Mouse (Mus musculus): ENCODE data around the gene Phldb2. TPM values are rescaled to one million over a fixed set of nuclear protein-coding genes. Genes with fewer than 3 reads are reported as not detected.

The Phldb2 gene
- polyA plus RNA-seq, 1 experiment from 2014 or later, result 49.3 TPM

DNA sequence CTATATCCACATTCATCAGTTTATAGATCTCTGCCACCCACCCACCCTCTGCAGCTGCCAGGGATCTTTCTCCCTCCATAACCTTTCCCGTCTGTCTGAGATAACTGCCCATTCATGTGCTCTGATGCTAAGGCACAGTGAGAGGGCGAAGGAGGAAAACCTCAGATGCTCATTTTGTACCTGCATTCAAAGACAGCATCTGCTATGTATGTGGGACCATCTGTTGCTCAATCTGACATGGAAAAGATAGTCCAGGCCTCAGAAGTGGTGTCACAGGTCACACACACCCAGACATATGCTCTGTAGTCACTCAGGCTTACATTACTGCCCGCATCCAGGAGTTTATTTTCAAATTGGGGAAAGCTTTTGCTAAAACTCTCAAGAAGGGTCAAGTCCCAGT is 112.4 kb downstream of the Phldb2 start:
- ATAC-seq (ENCODE audit: insufficient number of reproducible peaks, low FRiP score, low TSS enrichment, low read depth), result no peak
- Histone ChIP-seq H3K27ac (replicated peaks; ENCODE audit: low read depth, low read length) (no peak overlapping the region), H3K9ac (ENCODE audit: low read length) (no peak overlapping the region), H3K4me2 (ENCODE audit: low read depth, severe bottlenecking) (no peak overlapping the region), H3K27me3 (ENCODE audit: control insufficient read depth, insufficient read depth, low read length) (no peaks in the 10 kb centered on the region), H3K9me3 (ENCODE audit: control insufficient read depth, low read length) (no peaks in the 10 kb centered on the region), H3K4me3 (ENCODE audit: low read depth, low read length) (no peak overlapping the region), H3K36me3 (ENCODE audit: control insufficient read depth, insufficient read depth, low read length) (no peaks in the 10 kb centered on the region), H3K4me1 (ENCODE audit: control insufficient read depth, insufficient read depth, low read length) (peaks cover 5% of the 10 kb centered on the region)
- DNase-seq (ENCODE audit: low spot score), result no peak
- 81% methylated on average over 3 of the region's 3 CpGs for WGBS

DNA sequence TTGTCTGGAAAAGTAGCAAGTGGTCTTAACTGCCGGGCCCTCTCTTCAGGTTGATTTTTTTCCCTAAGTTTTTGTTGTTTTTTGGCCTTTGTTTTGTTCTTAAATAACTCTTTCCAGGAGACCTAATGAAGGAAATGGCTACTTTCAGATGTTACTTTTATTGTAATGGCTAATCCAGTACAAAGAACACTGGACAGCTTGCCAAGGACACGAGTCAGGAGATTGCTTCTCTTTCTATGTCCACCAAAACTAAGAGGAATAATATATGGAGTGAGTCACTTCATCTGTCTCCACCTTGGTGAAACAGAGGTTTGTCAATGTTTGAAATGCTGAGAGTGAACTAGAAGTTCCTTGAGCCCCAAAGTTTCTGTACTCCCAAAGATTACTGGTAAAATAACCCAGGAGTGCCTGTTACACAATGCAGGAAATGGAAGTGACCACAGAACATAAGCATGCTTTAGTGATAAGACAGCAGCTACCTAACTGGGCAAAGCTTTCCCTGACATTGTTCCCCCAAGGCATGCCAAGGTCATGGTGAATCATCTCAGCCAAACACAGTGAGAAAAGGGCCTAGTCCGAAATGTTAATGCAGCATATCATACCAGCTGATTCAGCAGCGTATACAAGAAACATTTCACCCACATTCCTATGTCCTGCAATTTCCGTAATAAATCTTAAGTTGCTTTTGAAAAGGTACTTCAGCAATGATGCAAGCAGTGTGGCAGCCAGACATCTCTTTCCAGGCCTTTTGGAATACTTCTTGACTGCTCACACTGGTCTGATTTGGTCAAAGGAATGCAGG is 115.7 kb downstream of the Phldb2 start:
- H3K4me1 ChIP-seq (ENCODE audit: control insufficient read depth, insufficient read depth, low read length), result peaks cover 6% of the 10 kb centered on the region
- no peak overlapping the region for H3K27ac ChIP-seq (replicated peaks; ENCODE audit: low read depth, low read length)
- H3K4me2 ChIP-seq (ENCODE audit: low read depth, severe bottlenecking), result no peak overlapping the region
- no peak for DNase-seq (ENCODE audit: low spot score)
- H3K9ac ChIP-seq (ENCODE audit: low read length), result no peak overlapping the region
- H3K36me3 ChIP-seq (ENCODE audit: control insufficient read depth, insufficient read depth, low read length), result no peaks in the 10 kb centered on the region
- H3K4me3 ChIP-seq (ENCODE audit: low read depth, low read length), result no peak overlapping the region
- H3K9me3 ChIP-seq (ENCODE audit: control insufficient read depth, low read length), result no peaks in the 10 kb centered on the region
- no peaks in the 10 kb centered on the region for H3K27me3 ChIP-seq (ENCODE audit: control insufficient read depth, insufficient read depth, low read length)
- no peak for ATAC-seq (ENCODE audit: insufficient number of reproducible peaks, low FRiP score, low TSS enrichment, low read depth)
- 79% methylated on average over 5 of the region's 5 CpGs for WGBS

DNA sequence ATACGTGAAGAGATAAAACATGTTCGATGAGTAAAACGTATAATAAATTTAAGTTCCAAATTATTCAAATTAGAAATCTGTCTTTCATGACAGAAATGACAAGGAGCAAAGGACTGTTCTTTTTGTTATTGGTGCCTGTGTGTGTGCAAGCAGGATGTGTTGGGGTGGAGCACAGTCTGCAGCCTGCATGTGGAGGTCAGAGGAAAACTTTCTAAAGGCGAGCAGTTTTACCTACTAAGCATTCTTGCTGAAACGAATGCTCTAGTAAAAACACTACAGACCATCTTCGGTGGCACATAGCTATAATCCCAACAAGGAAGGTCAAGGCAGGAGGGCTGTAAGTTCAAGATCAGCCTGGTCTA is 120.7 kb downstream of the Phldb2 start:
- 61% methylated on average over 6 of the region's 6 CpGs for WGBS
- H3K36me3 ChIP-seq (ENCODE audit: control insufficient read depth, insufficient read depth, low read length), result no peaks in the 10 kb centered on the region
- peaks cover 26% of the 10 kb centered on the region for H3K4me1 ChIP-seq (ENCODE audit: control insufficient read depth, insufficient read depth, low read length)
- no peak overlapping the region for H3K27ac ChIP-seq (replicated peaks; ENCODE audit: low read depth, low read length)
- no peak overlapping the region for H3K4me3 ChIP-seq (ENCODE audit: low read depth, low read length)
- H3K4me2 ChIP-seq (ENCODE audit: low read depth, severe bottlenecking), result no peak overlapping the region
- no peaks in the 10 kb centered on the region for H3K27me3 ChIP-seq (ENCODE audit: control insufficient read depth, insufficient read depth, low read length)
- ATAC-seq (ENCODE audit: insufficient number of reproducible peaks, low FRiP score, low TSS enrichment, low read depth), result no peak
- H3K9me3 ChIP-seq (ENCODE audit: control insufficient read depth, low read length), result no peaks in the 10 kb centered on the region
- no peak for DNase-seq (ENCODE audit: low spot score)
- H3K9ac ChIP-seq (ENCODE audit: low read length), result no peak overlapping the region

DNA sequence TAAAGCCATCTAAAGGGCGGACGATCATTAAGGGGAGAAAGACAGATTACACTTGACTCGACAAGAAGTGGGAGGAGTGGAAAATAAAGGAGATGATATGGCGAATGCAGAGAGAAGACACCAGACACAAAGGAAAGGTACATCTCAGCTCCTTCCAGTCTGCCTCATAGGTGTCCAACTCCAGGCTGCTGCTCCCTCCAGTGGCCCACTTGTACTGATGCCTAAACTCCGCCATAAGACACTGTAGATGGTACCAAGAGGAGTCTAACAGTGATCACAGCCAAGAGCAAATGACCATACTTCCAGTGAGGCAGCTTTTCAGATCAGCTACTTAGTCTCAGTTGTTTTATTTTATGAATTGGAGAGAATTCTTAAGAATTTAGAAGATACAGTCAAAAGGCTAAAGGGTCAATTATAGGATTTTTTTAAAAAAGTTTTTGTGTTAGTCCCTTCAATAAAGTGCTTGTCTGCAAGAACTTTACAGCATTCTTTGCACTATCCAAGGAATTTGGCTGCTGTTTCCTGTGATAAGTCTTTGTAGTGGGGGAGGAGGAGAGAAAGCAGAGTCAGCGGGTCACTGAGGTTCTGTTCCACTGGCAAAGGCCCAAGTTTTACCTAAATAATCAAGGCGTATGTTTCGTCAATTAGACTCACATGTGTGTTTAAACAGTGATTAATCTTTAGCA is 121.2 kb downstream of the Phldb2 start:
- Histone ChIP-seq H3K4me1 (ENCODE audit: control insufficient read depth, insufficient read depth, low read length) (peaks cover 26% of the 10 kb centered on the region), H3K9ac (ENCODE audit: low read length) (no peak overlapping the region), H3K27me3 (ENCODE audit: control insufficient read depth, insufficient read depth, low read length) (no peaks in the 10 kb centered on the region), H3K9me3 (ENCODE audit: control insufficient read depth, low read length) (no peaks in the 10 kb centered on the region), H3K36me3 (ENCODE audit: control insufficient read depth, insufficient read depth, low read length) (no peaks in the 10 kb centered on the region), H3K27ac (replicated peaks; ENCODE audit: low read depth, low read length) (no peak overlapping the region), H3K4me2 (ENCODE audit: low read depth, severe bottlenecking) (no peak overlapping the region), H3K4me3 (ENCODE audit: low read depth, low read length) (no peak overlapping the region)
- no peak for DNase-seq (ENCODE audit: low spot score)
- no peak for ATAC-seq (ENCODE audit: insufficient number of reproducible peaks, low FRiP score, low TSS enrichment, low read depth)
- WGBS, result 69% methylated on average over 8 of the region's 8 CpGs

DNA sequence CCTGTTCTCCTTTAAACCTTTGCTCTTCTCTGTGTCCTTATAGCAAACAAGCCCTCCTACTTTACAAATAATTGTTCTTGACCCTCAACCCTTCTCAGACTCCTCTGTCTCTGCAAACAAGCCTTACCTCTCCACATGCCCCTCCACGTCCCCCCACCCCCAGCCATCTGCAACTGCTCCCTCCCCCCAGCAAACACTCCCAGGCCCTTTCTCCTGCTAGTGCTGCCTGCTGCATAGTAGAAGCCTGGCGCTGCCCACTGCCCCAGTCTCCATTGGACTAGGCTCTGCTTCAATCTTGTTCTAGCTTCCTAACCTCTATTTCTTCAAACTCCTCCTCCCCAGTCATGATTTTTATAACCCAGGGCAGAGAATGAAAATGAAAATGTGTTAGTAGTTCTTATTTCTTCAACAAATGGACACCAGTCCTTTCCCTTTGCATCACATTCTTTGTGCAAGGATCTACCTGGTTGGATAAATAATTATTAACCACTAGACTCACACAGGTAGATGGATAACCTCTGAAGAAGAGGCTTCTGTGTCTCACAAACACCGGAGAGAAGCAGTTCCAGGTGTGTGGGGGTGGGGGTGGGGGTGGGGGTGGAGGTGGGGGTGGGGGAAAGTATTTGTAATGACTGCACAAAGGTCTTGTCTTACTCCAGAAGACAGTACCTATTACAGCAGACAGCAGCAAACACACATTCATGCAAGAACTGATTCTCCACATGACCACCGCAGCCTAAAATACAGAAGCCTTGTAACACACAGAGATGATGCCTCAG is 122.1 kb downstream of the Phldb2 start:
- Histone ChIP-seq H3K27ac (replicated peaks; ENCODE audit: low read depth, low read length) (peak overlapping the region; percentile 55; the same call in 1 of the 2 replicates), H3K4me1 (ENCODE audit: control insufficient read depth, insufficient read depth, low read length) (peaks cover 26% of the 10 kb centered on the region), H3K4me2 (ENCODE audit: low read depth, severe bottlenecking) (no peak overlapping the region; the same call in 1 of the 2 replicates), H3K4me3 (ENCODE audit: low read depth, low read length) (no peak overlapping the region), H3K9ac (ENCODE audit: low read length) (no peak overlapping the region), H3K9me3 (ENCODE audit: control insufficient read depth, low read length) (no peaks in the 10 kb centered on the region), H3K27me3 (ENCODE audit: control insufficient read depth, insufficient read depth, low read length) (no peaks in the 10 kb centered on the region), H3K36me3 (ENCODE audit: control insufficient read depth, insufficient read depth, low read length) (no peaks in the 10 kb centered on the region)
- WGBS, result 46% methylated on average over 4 of the region's 4 CpGs
- ATAC-seq (ENCODE audit: insufficient number of reproducible peaks, low FRiP score, low TSS enrichment, low read depth) (no peak; the same call in 1 of the 2 replicates), DNase-seq (ENCODE audit: low spot score) (no peak)

DNA sequence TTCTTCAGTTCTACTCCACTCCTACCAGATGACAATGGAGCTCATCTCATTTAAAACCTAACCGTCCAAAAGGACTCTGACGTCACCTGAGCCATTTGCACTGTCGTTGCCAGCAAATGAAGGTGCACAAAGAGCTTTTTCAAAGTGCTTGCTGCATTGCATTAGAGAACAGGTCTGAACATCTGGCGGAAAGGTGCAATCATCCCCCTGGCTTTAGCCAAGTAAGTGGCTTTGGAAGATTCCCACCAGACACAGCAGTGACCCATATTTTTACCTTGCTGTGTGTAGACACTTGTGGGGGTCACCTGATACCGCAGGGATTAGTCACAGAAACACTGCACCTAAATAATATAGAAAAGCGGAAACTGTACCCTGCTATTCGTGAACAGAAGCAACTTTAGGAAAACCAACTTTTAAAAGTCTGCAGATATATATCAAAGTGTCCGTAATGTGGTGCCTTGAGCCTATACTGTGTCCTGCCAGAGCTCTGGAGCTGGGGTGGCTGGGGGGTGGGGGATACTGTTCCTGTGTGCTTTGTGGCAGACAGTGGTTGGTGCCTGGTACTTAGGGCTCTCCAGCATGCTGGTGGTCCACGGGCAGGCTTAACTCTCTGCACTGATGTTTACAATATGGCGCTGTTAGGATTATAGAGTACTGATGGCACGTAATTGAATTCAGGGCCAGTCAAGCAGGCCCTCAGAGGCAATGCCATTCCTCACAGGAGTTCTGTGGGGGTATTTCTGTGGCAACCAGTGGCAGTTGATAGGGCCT is 123.1 kb downstream of the Phldb2 start:
- peak; percentile 79 for ATAC-seq (ENCODE audit: insufficient number of reproducible peaks, low FRiP score, low TSS enrichment, low read depth)
- 42% methylated on average over 11 of the region's 11 CpGs for WGBS

DNA sequence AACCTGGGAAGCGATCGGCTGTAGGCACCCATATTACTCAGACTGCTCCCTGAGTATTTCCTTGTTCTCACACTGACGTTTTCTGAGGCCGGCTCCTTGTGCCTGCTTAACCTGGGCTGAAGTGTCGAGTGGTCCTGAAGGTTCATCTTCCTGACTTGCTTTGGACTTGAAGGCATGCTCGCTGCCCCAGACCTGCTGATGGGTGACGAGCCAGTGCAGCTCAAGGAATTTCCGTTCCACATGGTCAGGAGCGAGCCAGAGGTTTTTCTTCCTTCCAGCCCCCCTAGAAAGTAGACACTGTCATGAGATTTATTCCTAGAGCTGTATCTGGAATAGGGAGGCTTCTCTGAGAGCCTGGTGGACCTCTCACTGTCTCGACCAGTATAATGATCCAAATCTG is 128.1 kb downstream of the Phldb2 start:
- peaks cover 8% of the 10 kb centered on the region for H3K4me1 ChIP-seq (ENCODE audit: control insufficient read depth, insufficient read depth, low read length)
- H3K27me3 ChIP-seq (ENCODE audit: control insufficient read depth, insufficient read depth, low read length), result no peaks in the 10 kb centered on the region
- 95% methylated on average over 10 of the region's 10 CpGs for WGBS
- peaks cover 3% of the 10 kb centered on the region; the same call in 1 of the 2 replicates for H3K36me3 ChIP-seq (ENCODE audit: control insufficient read depth, insufficient read depth, low read length)
- no peak overlapping the region for H3K27ac ChIP-seq (replicated peaks; ENCODE audit: low read depth, low read length)
- H3K4me2 ChIP-seq (ENCODE audit: low read depth, severe bottlenecking), result no peak overlapping the region
- H3K9ac ChIP-seq (ENCODE audit: low read length), result no peak overlapping the region
- ATAC-seq (ENCODE audit: insufficient number of reproducible peaks, low FRiP score, low TSS enrichment, low read depth) (no peak), DNase-seq (ENCODE audit: low spot score) (no peak)
- H3K4me3 ChIP-seq (ENCODE audit: low read depth, low read length), result no peak overlapping the region
- no peaks in the 10 kb centered on the region for H3K9me3 ChIP-seq (ENCODE audit: control insufficient read depth, low read length)

More for the DNA sequence above, 123.1 kb downstream of the Phldb2 start:
- Histone ChIP-seq H3K9ac (ENCODE audit: low read length) (no peak overlapping the region), H3K9me3 (ENCODE audit: control insufficient read depth, low read length) (no peaks in the 10 kb centered on the region), H3K4me3 (ENCODE audit: low read depth, low read length) (no peak overlapping the region), H3K4me1 (ENCODE audit: control insufficient read depth, insufficient read depth, low read length) (peaks cover 26% of the 10 kb centered on the region), H3K27me3 (ENCODE audit: control insufficient read depth, insufficient read depth, low read length) (no peaks in the 10 kb centered on the region), H3K4me2 (ENCODE audit: low read depth, severe bottlenecking) (no peak overlapping the region), H3K27ac (replicated peaks; ENCODE audit: low read depth, low read length) (peak overlapping the region; percentile 55; the same call in 1 of the 2 replicates), H3K36me3 (ENCODE audit: control insufficient read depth, insufficient read depth, low read length) (no peaks in the 10 kb centered on the region; the same call in 1 of the 2 replicates)
- DNase-seq (ENCODE audit: low spot score), result peak; percentile 58

DNA sequence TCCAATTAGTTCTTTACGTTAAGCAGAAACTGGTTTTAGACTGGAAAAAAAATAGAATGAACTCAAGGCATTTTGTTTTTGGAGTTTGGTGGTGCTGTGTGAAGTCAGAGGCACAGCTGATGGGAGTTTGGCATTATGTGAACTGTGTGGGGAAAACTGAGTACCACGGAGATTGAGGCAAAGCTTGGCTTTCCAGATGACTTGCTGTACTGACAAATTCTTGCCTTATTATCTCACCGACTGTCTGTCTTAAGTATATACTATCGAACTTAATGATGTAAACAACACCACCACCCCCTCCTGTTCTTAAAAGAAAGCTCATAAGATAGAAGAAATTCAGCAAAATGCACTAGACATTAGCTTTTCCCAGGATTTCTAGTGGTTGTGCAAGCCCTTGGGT is 129.4 kb downstream of the Phldb2 start:
- Histone ChIP-seq H3K4me1 (ENCODE audit: control insufficient read depth, insufficient read depth, low read length) (peaks cover under 1% of the 10 kb centered on the region; the same call in 1 of the 2 replicates), H3K36me3 (ENCODE audit: control insufficient read depth, insufficient read depth, low read length) (peaks cover 3% of the 10 kb centered on the region; the same call in 1 of the 2 replicates), H3K4me3 (ENCODE audit: low read depth, low read length) (no peak overlapping the region), H3K27ac (replicated peaks; ENCODE audit: low read depth, low read length) (no peak overlapping the region), H3K9me3 (ENCODE audit: control insufficient read depth, low read length) (no peaks in the 10 kb centered on the region), H3K27me3 (ENCODE audit: control insufficient read depth, insufficient read depth, low read length) (no peaks in the 10 kb centered on the region), H3K4me2 (ENCODE audit: low read depth, severe bottlenecking) (no peak overlapping the region), H3K9ac (ENCODE audit: low read length) (no peak overlapping the region)
- DNase-seq (ENCODE audit: low spot score) (no peak), ATAC-seq (ENCODE audit: insufficient number of reproducible peaks, low FRiP score, low TSS enrichment, low read depth) (no peak)
- WGBS, result 66% methylated on average over 4 of the region's 4 CpGs

Measured in limb, embryonic 11.5 days (tissue).